Mouse (Mus musculus): ENCODE results near the gene Olfr1053.

DNA sequence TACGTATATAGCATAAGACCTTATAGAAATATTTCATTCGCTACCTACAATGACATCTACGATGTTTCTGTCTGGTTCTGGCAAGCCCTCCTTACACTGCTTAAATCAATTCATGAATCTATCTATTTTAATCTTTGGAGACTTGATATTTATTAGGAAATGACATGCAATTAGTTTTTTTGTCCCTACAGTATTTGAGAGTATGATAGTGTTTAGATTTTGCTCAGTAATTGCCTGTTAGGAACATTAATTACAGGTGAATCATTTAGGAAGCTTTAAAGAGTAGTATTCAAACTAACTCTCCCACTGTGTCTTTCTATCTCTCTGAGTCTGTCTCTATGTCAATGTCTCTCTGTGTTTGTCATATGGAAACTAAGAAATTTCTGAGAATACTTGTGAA is 20.2 kb upstream of the Olfr1053 start, which contains the start of gene Olfr1054:
- TF ChIP-seq CTCF (IDR thresholded peaks at IDR 0.05) = no peak
- no peak for TF ChIP-seq EP300 (IDR thresholded peaks at IDR 0.05)
